In genomic region chr11:85760486-85761141, GRCm38 (mm10) we compare ENCODE assay signal across 8 mouse cellular contexts.
DNase-seq lines count a peak whose midpoint lies in the region; ATAC-seq lines count a peak whose summit lies in the region.

No protein-coding gene starts in this region.

- 20% methylated on average over 6 of the region's 6 CpGs for WGBS in kidney, embryonic 14.5 days
- 13% methylated on average over 6 of the region's 6 CpGs for WGBS in limb, embryonic 15.5 days

- H3K4me1 ChIP-seq in kidney, embryonic 14.5 days (ENCODE audit: control insufficient read depth, insufficient read depth, low read length) = peaks cover 36% of the 10 kb centered on the region
- peaks cover 34% of the 10 kb centered on the region for H3K4me1 ChIP-seq in limb, embryonic 15.5 days

- no peaks in the 10 kb centered on the region for H3K9me3 ChIP-seq in kidney, embryonic 14.5 days (ENCODE audit: control insufficient read depth, low read length)
- H3K9me3 ChIP-seq in limb, embryonic 15.5 days = no peaks in the 10 kb centered on the region

- H3K4me2 ChIP-seq in kidney, embryonic 14.5 days (replicated peaks; ENCODE audit: low read depth, low read length) = no peak overlapping the region
- no peak overlapping the region for H3K4me2 ChIP-seq in limb, embryonic 15.5 days

- peak; percentile 83 for ATAC-seq in kidney, embryonic 14.5 days (ENCODE audit: low FRiP score, low TSS enrichment)
- ATAC-seq in limb, embryonic 15.5 days (ENCODE audit: insufficient number of reproducible peaks, low FRiP score, low TSS enrichment, low read depth) = peak; percentile 73; the same call in 1 of the 2 replicates

- no peaks in the 10 kb centered on the region for H3K27me3 ChIP-seq in kidney, embryonic 14.5 days (ENCODE audit: control insufficient read depth, insufficient read depth, low read length)
- H3K27me3 ChIP-seq in limb, embryonic 15.5 days = peaks cover 22% of the 10 kb centered on the region

- peak; percentile 37 for DNase-seq in embryo, embryonic 11 days
- DNase-seq in embryo, embryonic 10 days (ENCODE audit: low spot score) = no peak
- DNase-seq in adrenal gland, postnatal 25 days = peak; percentile 23
- peak; percentile 43 to 66 for DNase-seq in gastrocnemius, postnatal 4 days (ENCODE audit: low spot score in 2 of 2)
- peak; percentile 36 for DNase-seq in right cerebral cortex, postnatal 14 days
- DNase-seq in spleen, postnatal 4 days (ENCODE audit: low spot score in 2 of 2) = no peak

- H3K36me3 ChIP-seq in kidney, embryonic 14.5 days (ENCODE audit: control insufficient read depth, insufficient read depth, low read length) = no peaks in the 10 kb centered on the region
- H3K36me3 ChIP-seq in limb, embryonic 15.5 days = no peaks in the 10 kb centered on the region

- peak overlapping the region; percentile 80; the same call in 1 of the 2 replicates for H3K27ac ChIP-seq in kidney, embryonic 14.5 days (ENCODE audit: low read depth, low read length)
- peak overlapping the region; percentile 83 for H3K27ac ChIP-seq in limb, embryonic 15.5 days

- H3K4me3 ChIP-seq in kidney, embryonic 14.5 days (ENCODE audit: low read length) = no peak overlapping the region
- H3K4me3 ChIP-seq in limb, embryonic 15.5 days = no peak overlapping the region

- peak overlapping the region; percentile 12; the same call in 1 of the 2 replicates for H3K9ac ChIP-seq in kidney, embryonic 14.5 days (ENCODE audit: low read depth, low read length)
- H3K9ac ChIP-seq in limb, embryonic 15.5 days = no peak overlapping the region

Comparison
In these comparisons a context has a peak if more than half of its experiments do, and no peak if none do; other contexts are left out.
1. DNase-seq: peak in embryo, embryonic 11 days (single experiment), adrenal gland, postnatal 25 days (single experiment), gastrocnemius, postnatal 4 days (2 of 2) and right cerebral cortex, postnatal 14 days (single experiment); none in embryo, embryonic 10 days (single experiment) and spleen, postnatal 4 days (0 of 2).